Mouse (Mus musculus): Measurements from ENCODE around the gene Pard3. TPM values are rescaled to one million over a fixed set of nuclear protein-coding genes. Genes with fewer than 3 reads are reported as not detected.

The Pard3 gene
- polyA plus RNA-seq, 1 experiment from 2014 or later: 33.8 TPM

- no peak for DNase-seq
- H3K27ac ChIP-seq (ENCODE audit: low read depth): no peak overlapping the region
- no peak overlapping the region for H3K4me2 ChIP-seq
- peaks cover 6% of the 10 kb centered on the region; the same call in 1 of the 2 replicates for H3K36me3 ChIP-seq (ENCODE audit: insufficient read depth)
- ATAC-seq (ENCODE audit: insufficient read depth): no peak
- H3K9ac ChIP-seq: no peak overlapping the region
- no peak for TF ChIP-seq CTCF (IDR thresholded peaks at IDR 0.05; ENCODE audit: low read depth)
- H3K27me3 ChIP-seq (ENCODE audit: insufficient read depth, low read length): no peaks in the 10 kb centered on the region
- 79% methylated on average over 4 of the region's 4 CpGs for WGBS
- H3K4me1 ChIP-seq (ENCODE audit: insufficient read depth): peaks cover 6% of the 10 kb centered on the region; the same call in 1 of the 2 replicates
- no peak overlapping the region for H3K4me3 ChIP-seq (ENCODE audit: low read depth, low read length)
- no peaks in the 10 kb centered on the region for H3K9me3 ChIP-seq (ENCODE audit: low read depth, low read length)
These were observed 550.5 kb downstream of the Pard3 start for GRCm38 (mm10) chr8:127614206-127614605.

- no peak overlapping the region for H3K27ac ChIP-seq (ENCODE audit: low read depth)
- H3K4me1 ChIP-seq (ENCODE audit: insufficient read depth): peaks cover 6% of the 10 kb centered on the region; the same call in 1 of the 2 replicates
- H3K9ac ChIP-seq: no peak overlapping the region
- ATAC-seq (ENCODE audit: insufficient read depth): no peak
- peak; percentile 60 for DNase-seq
- TF ChIP-seq CTCF (IDR thresholded peaks at IDR 0.05; ENCODE audit: low read depth): no peak
- 54% methylated on average over 2 of the region's 2 CpGs for WGBS
- H3K9me3 ChIP-seq (ENCODE audit: low read depth, low read length): no peaks in the 10 kb centered on the region
- H3K36me3 ChIP-seq (ENCODE audit: insufficient read depth): no peaks in the 10 kb centered on the region
- no peaks in the 10 kb centered on the region for H3K27me3 ChIP-seq (ENCODE audit: insufficient read depth, low read length)
- H3K4me2 ChIP-seq: no peak overlapping the region
- H3K4me3 ChIP-seq (ENCODE audit: low read depth, low read length): no peak overlapping the region
These were observed 553.0 kb downstream of the Pard3 start for GRCm38 (mm10) chr8:127616681-127617080.

- H3K9ac ChIP-seq: no peak overlapping the region
- no peaks in the 10 kb centered on the region for H3K36me3 ChIP-seq (ENCODE audit: insufficient read depth)
- no peaks in the 10 kb centered on the region for H3K9me3 ChIP-seq (ENCODE audit: low read depth, low read length)
- 0 out of 2 replicates have a peak, but pooled peaks cover 3% of the 10 kb centered on the region for H3K4me1 ChIP-seq (ENCODE audit: insufficient read depth)
- DNase-seq (no peak), ATAC-seq (ENCODE audit: insufficient read depth) (no peak)
- H3K27me3 ChIP-seq (ENCODE audit: insufficient read depth, low read length): no peaks in the 10 kb centered on the region
- H3K4me3 ChIP-seq (ENCODE audit: low read depth, low read length): no peak overlapping the region
- H3K4me2 ChIP-seq: no peak overlapping the region
- no peak for TF ChIP-seq CTCF (IDR thresholded peaks at IDR 0.05; ENCODE audit: low read depth)
- no peak overlapping the region for H3K27ac ChIP-seq (ENCODE audit: low read depth)
- 73% methylated on average over 3 of the region's 3 CpGs for WGBS
These were observed 558.4 kb downstream of the Pard3 start for GRCm38 (mm10) chr8:127622137-127622536.

- no peaks in the 10 kb centered on the region for H3K36me3 ChIP-seq (ENCODE audit: insufficient read depth)
- no peaks in the 10 kb centered on the region for H3K9me3 ChIP-seq (ENCODE audit: low read depth, low read length)
- H3K4me2 ChIP-seq: no peak overlapping the region
- no peak for DNase-seq
- H3K4me3 ChIP-seq (ENCODE audit: low read depth, low read length): no peak overlapping the region
- ATAC-seq (ENCODE audit: insufficient read depth): no peak
- no peaks in the 10 kb centered on the region for H3K4me1 ChIP-seq (ENCODE audit: insufficient read depth)
- no peaks in the 10 kb centered on the region for H3K27me3 ChIP-seq (ENCODE audit: insufficient read depth, low read length)
- H3K9ac ChIP-seq: no peak overlapping the region
- no peak overlapping the region for H3K27ac ChIP-seq (ENCODE audit: low read depth)
- no peak for TF ChIP-seq CTCF (IDR thresholded peaks at IDR 0.05; ENCODE audit: low read depth)
- 82% methylated on average over 9 of the region's 9 CpGs for WGBS
These were observed 574.8 kb downstream of the Pard3 start for GRCm38 (mm10) chr8:127638232-127639087.

- 94% methylated on average over 4 of the region's 4 CpGs for WGBS
- TF ChIP-seq CTCF (IDR thresholded peaks at IDR 0.05; ENCODE audit: low read depth): no peak
- DNase-seq: no peak
- Histone ChIP-seq H3K27ac (ENCODE audit: low read depth) (no peak overlapping the region), H3K9ac (no peak overlapping the region), H3K9me3 (ENCODE audit: low read depth, low read length) (no peaks in the 10 kb centered on the region), H3K4me1 (ENCODE audit: insufficient read depth) (no peaks in the 10 kb centered on the region), H3K4me2 (no peak overlapping the region), H3K27me3 (ENCODE audit: insufficient read depth, low read length) (no peaks in the 10 kb centered on the region), H3K4me3 (ENCODE audit: low read depth, low read length) (no peak overlapping the region), H3K36me3 (ENCODE audit: insufficient read depth) (no peaks in the 10 kb centered on the region)
- ATAC-seq (ENCODE audit: insufficient read depth): no peak
These were observed 575.4 kb downstream of the Pard3 start for GRCm38 (mm10) chr8:127639088-127639453.

- Histone ChIP-seq H3K9ac (no peak overlapping the region), H3K27me3 (ENCODE audit: insufficient read depth, low read length) (no peaks in the 10 kb centered on the region), H3K4me1 (ENCODE audit: insufficient read depth) (no peaks in the 10 kb centered on the region), H3K27ac (ENCODE audit: low read depth) (no peak overlapping the region), H3K4me3 (ENCODE audit: low read depth, low read length) (no peak overlapping the region), H3K4me2 (no peak overlapping the region), H3K36me3 (ENCODE audit: insufficient read depth) (no peaks in the 10 kb centered on the region), H3K9me3 (ENCODE audit: low read depth, low read length) (no peaks in the 10 kb centered on the region)
- DNase-seq (no peak), ATAC-seq (ENCODE audit: insufficient read depth) (no peak)
- WGBS: 88% methylated on average over 3 of the region's 3 CpGs
- no peak for TF ChIP-seq CTCF (IDR thresholded peaks at IDR 0.05; ENCODE audit: low read depth)
These were observed 591.9 kb downstream of the Pard3 start for GRCm38 (mm10) chr8:127655559-127655958.

Other genes starting within 250 kb of the Pard3 start
- 215 and 218 TPM in 2 replicates for gene Tomm20, start 118.0 kb upstream of the Pard3 start, polyA plus RNA-seq (2014; fragmentation: Nextera tagmentation; extraction: Ambion mirVana)
- gene Rbm34, start 92.8 kb upstream of the Pard3 start, polyA plus RNA-seq (2014; fragmentation: Nextera tagmentation; extraction: Ambion mirVana): 25.0 and 26.6 TPM in 2 replicates